Mouse (Mus musculus) neural tube, embryonic 12.5 days (tissue): ENCODE data around the gene Ccdc80. TPM values are rescaled to one million over a fixed set of nuclear protein-coding genes. Genes with fewer than 3 reads are reported as not detected.

Experiments
- ATAC-seq: fragments of 200-750 bp; cut with Nextera tagmentation; 2 replicates; pipeline ENCODE4 v1.8.0; 2017; ENCODE audit warnings: low read depth, mild to moderate bottlenecking, moderate TSS enrichment, moderate library complexity; ENCODE audit not compliant: low FRiP score
- H3K27ac ChIP-seq: fragments of 300-500 bp; sonication (generic); 2 replicates; pipeline ENCODE4 v1.5.1; 2016
- H3K27me3 ChIP-seq: fragments of 300-500 bp; sonication (generic); replicated peaks from 2 replicates; pipeline ENCODE4 v1.6.1; 2016; ENCODE audit warnings: mild to moderate bottlenecking
- H3K36me3 ChIP-seq: fragments of 300-500 bp; sonication (generic); 2 replicates; pipeline ENCODE4 v1.6.1; 2016; ENCODE audit warnings: mild to moderate bottlenecking
- H3K4me1 ChIP-seq: fragments of 300-500 bp; sonication (generic); 2 replicates; pipeline ENCODE4 v1.6.1; 2016
- H3K4me2 ChIP-seq: fragments of 300-500 bp; sonication (generic); replicated peaks from 2 replicates; pipeline ENCODE4 v1.6.1; 2016; ENCODE audit warnings: mild to moderate bottlenecking
- H3K4me3 ChIP-seq: fragments of 300-500 bp; sonication (generic); 2 replicates; pipeline ENCODE4 v1.5.1; 2016
- H3K9ac ChIP-seq: fragments of 300-500 bp; sonication (generic); 2 replicates; pipeline ENCODE4 v1.6.1; 2016; ENCODE audit warnings: mild to moderate bottlenecking
- H3K9me3 ChIP-seq: fragments of 300-500 bp; sonication (generic); 2 replicates; pipeline ENCODE4 v1.6.1; 2016; ENCODE audit warnings: mild to moderate bottlenecking
- WGBS: fragments of 180-500 bp; shearing (Covaris S2); methylation state at CpG from one replicate; pipeline ENCODE4 v1.1.7; 2016; 5-methylcytosine and 5-hydroxymethylcytosine counted together
- polyA plus RNA-seq: library from polyadenylated mRNA; unstranded; fragments of >200 nt; fragmentation: Nextera tagmentation; extraction: Ambion mirVana; gene quantifications from 2 replicates; pipeline ENCODE4 v1.2.1, GENCODE M21; 2016

Gene Ccdc80
- polyA plus RNA-seq, 1 experiment from 2014 or later, result 18.2 TPM

DNA sequence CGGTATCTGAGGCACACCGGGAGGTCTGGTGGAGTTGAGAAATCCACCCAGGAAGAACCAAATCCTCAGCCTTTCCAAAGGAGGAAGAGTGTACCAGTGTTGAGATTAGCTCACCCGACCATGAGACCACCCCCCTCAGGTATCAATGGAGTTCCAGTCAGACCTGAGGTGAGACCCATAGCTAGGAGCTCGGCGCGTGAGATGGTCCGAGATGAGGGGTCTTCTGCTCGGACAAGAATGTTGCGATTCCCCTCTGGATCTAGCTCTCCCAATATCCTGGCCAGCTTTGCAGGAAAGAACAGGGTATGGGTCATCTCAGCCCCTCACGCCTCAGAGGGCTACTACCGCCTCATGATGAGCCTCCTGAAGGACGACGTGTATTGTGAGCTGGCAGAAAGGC lies 1.8 kb downstream of the Ccdc80 start:
- 93% methylated on average over 13 of the region's 13 CpGs for WGBS
- Histone ChIP-seq H3K9ac (no peak overlapping the region), H3K27ac (no peak overlapping the region), H3K4me2 (peak overlapping the region; percentile 56; the same call in 1 of the 2 replicates), H3K27me3 (no peaks in the 10 kb centered on the region), H3K9me3 (no peaks in the 10 kb centered on the region), H3K4me1 (peaks cover 22% of the 10 kb centered on the region; the same call in 1 of the 2 replicates), H3K4me3 (no peak overlapping the region), H3K36me3 (no peaks in the 10 kb centered on the region)
- no peak for ATAC-seq

DNA sequence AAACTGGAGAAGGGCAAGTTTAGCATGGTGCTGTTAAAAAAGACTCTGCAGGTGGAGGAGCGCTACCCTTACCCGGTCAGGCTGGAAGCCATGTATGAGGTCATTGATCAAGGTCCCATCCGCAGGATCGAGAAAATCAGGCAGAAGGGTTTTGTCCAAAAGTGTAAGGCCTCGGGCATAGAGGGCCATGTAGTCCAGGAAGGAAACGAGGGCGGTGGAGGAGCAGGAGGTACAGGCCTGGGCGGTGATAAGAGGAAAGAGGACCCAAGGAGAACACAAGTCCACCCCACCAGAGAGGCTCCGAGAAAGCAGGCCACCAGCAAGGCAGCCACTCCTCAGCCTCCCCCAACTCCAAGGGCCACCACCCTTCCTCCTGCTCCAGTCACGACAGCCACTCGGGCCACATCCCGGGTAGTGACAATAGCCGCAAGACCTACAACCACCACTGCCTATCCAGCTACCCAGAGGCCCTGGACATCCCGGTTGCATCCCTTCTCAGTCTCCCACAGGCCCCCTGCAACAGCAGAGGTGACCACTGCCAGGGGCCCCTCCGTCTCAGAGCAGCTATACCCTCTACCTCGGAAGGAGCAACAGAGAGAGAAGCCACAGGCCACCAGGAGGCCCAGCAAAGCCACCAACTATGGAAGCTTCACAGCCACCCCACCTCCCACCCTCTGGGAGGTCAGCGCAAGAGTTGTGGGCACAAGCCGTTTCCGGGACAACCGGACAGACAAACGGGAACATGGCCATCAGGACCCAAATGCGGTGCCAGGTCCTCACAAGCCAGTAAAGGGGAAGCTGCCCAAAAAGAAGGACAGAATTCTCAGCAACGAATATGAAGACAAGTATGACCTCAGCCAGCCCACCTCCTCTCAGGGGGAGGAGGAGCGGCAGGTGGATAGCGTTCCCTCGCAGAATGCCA lies 2.6 kb downstream of the Ccdc80 start:
- H3K4me2 ChIP-seq, result 0 out of 2 replicates have a peak overlapping the region, but pooled peaks have one; percentile 7

DNA sequence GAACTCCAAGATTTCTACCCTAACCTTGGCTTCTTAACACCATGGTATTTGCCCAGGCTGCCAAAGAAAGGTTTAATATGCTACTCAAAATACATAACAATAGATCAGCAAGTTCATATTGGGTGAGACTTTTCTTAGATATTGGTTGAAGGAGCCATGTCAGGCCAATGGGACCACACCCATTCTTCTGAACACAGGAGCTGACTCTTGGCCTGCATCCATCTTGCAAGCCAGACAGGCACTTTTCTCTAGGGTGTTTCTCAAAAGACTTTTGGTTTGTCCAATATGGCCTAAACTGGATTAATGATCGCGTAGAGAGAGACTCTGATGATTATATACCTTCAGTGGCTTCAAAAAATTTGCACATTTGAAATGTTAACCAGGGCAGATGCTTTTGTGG lies 4.3 kb downstream of the Ccdc80 start:
- Histone ChIP-seq H3K4me2 (no peak overlapping the region), H3K9ac (no peak overlapping the region), H3K4me1 (peaks cover 22% of the 10 kb centered on the region; the same call in 1 of the 2 replicates), H3K36me3 (no peaks in the 10 kb centered on the region), H3K27ac (no peak overlapping the region), H3K27me3 (no peaks in the 10 kb centered on the region), H3K4me3 (no peak overlapping the region), H3K9me3 (no peaks in the 10 kb centered on the region)
- ATAC-seq, result no peak
- WGBS, result 97% methylated on average over 2 of the region's 2 CpGs

More for the DNA sequence above, 2.6 kb downstream of the Ccdc80 start:
- Histone ChIP-seq H3K4me3 (no peak overlapping the region), H3K9me3 (no peaks in the 10 kb centered on the region), H3K4me1 (peaks cover 22% of the 10 kb centered on the region; the same call in 1 of the 2 replicates), H3K9ac (no peak overlapping the region), H3K27ac (no peak overlapping the region), H3K27me3 (no peaks in the 10 kb centered on the region), H3K36me3 (no peaks in the 10 kb centered on the region)
- no peak for ATAC-seq
- 89% methylated on average over 26 of the region's 26 CpGs for WGBS

DNA sequence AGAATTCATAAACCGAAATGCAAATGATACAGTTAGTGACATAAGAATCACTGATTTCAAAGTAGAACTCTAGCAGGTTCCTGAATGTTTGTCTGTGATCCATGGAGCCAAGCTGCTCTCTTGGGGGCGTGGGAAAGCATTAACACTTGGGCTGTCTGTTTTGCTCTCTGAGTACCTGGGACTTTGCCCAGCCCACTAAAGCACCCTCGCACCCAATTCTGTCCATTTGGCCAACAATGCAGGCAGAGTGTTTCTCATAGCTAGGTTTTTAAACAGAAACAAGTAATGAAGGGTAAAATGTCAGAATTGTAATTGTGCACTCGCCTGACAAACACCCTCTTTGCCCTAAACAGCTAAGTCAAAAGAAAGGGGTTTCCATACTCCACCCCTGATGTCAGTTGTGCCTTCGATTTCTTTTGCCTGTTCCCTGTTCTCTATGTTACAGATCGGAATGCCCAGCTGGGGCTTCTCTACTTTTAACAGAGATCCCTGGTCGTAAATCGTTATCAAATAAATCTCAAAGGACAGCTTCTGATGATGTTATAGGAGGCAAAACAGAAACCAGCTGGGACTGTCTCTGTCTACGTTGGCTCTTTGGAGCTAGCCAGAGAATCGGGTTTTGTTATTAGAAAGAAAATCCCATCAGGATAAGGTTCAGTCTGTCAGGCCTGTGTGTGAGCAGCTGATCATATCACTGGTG lies 5.1 kb downstream of the Ccdc80 start:
- no peak overlapping the region for H3K4me3 ChIP-seq
- peak overlapping the region; percentile 27; the same call in 1 of the 2 replicates for H3K4me2 ChIP-seq
- 47% methylated on average over 10 of the region's 10 CpGs for WGBS
- no peaks in the 10 kb centered on the region for H3K27me3 ChIP-seq
- no peaks in the 10 kb centered on the region for H3K9me3 ChIP-seq
- ATAC-seq, result peak; percentile 56
- no peak overlapping the region for H3K27ac ChIP-seq
- no peaks in the 10 kb centered on the region for H3K36me3 ChIP-seq
- peaks cover 22% of the 10 kb centered on the region; the same call in 1 of the 2 replicates for H3K4me1 ChIP-seq
- no peak overlapping the region for H3K9ac ChIP-seq

DNA sequence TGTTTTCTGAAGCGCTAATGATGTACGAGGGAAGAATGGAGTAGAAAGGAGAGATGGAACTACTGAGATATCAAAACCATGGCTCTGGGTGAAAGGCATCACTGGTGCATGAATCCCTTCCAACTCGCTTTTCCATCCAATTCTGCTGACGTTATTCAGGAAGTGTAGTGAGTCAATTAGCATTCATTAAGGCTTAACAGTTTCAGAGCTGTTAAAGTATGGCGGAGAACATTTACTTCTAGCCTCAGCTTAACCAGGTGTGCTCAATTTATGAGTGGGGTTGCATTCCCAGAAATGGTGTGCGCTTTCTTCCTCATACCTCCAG lies 5.6 kb downstream of the Ccdc80 start:
- ATAC-seq, result peak; percentile 9; the same call in 1 of the 2 replicates
- no peak overlapping the region for H3K9ac ChIP-seq
- no peaks in the 10 kb centered on the region for H3K27me3 ChIP-seq
- H3K4me3 ChIP-seq, result no peak overlapping the region
- H3K4me1 ChIP-seq, result peaks cover 22% of the 10 kb centered on the region; the same call in 1 of the 2 replicates
- no peaks in the 10 kb centered on the region for H3K36me3 ChIP-seq
- WGBS, result 63% methylated on average over 6 of the region's 6 CpGs
- H3K27ac ChIP-seq, result no peak overlapping the region
- H3K9me3 ChIP-seq, result no peaks in the 10 kb centered on the region
- peak overlapping the region; percentile 27; the same call in 1 of the 2 replicates for H3K4me2 ChIP-seq

DNA sequence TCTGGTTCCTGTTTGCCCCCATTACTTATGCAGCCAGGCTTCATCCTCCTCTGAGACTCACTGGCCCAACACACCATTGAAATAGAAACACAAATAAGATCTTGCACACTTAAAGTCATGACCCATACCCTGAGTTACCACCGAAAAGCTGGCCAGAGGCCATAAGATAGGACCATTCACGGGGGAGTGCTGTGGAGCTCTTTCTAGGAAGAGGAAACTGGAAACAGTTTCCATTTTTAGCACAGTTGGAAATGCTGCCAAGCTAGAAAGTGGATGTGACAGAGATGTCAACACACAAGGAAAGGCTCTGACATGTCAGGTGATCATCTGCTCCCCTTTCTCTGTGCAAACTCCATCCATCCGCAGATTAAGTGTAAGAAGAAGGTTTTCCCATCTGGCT lies 7.7 kb downstream of the Ccdc80 start:
- H3K4me3 ChIP-seq, result no peak overlapping the region
- H3K9ac ChIP-seq, result no peak overlapping the region
- H3K27ac ChIP-seq, result no peak overlapping the region
- no peaks in the 10 kb centered on the region for H3K9me3 ChIP-seq
- no peaks in the 10 kb centered on the region for H3K36me3 ChIP-seq
- WGBS, result 82% methylated on average over 3 of the region's 3 CpGs
- peaks cover 12% of the 10 kb centered on the region; the same call in 1 of the 2 replicates for H3K4me1 ChIP-seq
- no peak for ATAC-seq
- no peak overlapping the region for H3K4me2 ChIP-seq
- no peaks in the 10 kb centered on the region for H3K27me3 ChIP-seq

DNA sequence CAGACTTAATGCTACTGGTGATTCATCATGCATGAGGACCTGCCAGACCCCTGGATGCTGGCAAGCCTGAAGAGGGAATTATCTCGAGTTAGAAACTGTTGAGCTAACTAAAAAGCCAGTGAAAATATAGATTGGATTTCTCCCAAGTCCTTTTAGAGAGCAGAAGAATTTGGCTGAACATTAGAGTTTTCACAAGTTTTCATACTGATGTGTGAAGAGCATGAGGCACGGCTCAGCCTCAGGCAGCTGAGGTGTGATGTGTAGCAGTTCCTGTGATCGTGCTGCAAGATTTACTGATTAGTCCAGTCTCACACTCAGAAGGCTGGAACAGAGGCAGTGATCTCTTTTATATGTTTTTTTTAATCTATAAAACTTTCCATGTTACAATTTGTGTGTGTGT lies 11.8 kb downstream of the Ccdc80 start:
- ATAC-seq, result no peak
- no peak overlapping the region for H3K27ac ChIP-seq
- no peak overlapping the region for H3K4me3 ChIP-seq
- H3K4me1 ChIP-seq, result no peaks in the 10 kb centered on the region
- H3K9me3 ChIP-seq, result no peaks in the 10 kb centered on the region
- no peak overlapping the region for H3K4me2 ChIP-seq
- 83% methylated on average over 3 of the region's 3 CpGs for WGBS
- H3K27me3 ChIP-seq, result no peaks in the 10 kb centered on the region
- no peaks in the 10 kb centered on the region for H3K36me3 ChIP-seq
- H3K9ac ChIP-seq, result no peak overlapping the region

DNA sequence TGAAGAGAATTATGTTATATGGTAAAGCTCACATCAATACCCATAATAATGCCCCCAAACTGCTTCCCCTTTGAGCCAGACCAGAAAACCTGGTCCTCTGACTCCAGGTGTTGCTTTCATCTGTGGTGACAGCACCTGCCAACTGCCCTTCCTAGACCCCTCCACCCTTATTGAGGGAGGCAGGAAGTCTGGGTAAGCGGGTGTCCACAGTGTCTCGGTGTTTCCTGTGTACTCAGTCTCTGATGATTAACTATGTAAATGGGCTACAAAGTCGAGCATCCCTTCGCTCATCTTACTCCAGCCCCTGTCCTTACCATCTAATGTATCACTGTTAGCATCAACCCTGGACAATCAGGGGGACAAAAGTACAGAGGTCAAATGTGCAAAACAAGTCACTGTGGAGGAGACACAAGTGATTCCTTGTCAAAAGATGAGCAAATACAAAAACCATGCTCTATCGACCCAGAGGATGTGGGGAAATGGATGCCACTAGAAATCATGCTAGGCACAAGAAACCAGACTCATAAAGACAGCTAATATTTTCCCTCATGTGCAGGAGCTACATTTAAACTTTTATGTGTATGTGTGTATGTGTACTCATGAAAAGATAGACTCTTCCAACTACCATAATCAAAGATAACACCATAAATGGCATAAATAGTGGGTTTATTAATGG lies 15.1 kb downstream of the Ccdc80 start:
- WGBS, result 73% methylated on average over 5 of the region's 5 CpGs
- H3K36me3 ChIP-seq, result no peaks in the 10 kb centered on the region
- H3K4me1 ChIP-seq, result no peaks in the 10 kb centered on the region
- no peak overlapping the region for H3K4me2 ChIP-seq
- H3K9me3 ChIP-seq, result no peaks in the 10 kb centered on the region
- no peaks in the 10 kb centered on the region for H3K27me3 ChIP-seq
- H3K27ac ChIP-seq, result no peak overlapping the region
- H3K9ac ChIP-seq, result no peak overlapping the region
- ATAC-seq, result no peak
- no peak overlapping the region for H3K4me3 ChIP-seq

DNA sequence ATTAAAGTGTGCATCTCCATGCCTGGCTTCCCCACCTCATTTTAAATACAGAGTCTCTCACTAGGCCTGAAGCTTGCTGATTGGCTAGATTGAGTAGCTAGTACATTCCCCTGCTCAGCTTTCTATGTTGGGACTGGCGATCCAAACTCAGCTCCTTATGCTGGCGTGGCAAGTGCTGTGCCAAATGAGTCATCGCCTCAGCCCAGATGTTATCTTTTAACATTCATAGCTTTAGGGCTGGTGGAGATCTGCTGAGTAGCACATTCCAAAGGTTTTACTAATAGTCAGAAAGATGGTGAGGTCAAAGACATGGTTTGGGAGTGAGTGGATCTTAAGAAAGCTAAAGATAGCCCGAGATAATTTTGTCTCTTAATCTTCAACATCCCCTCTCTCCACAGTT lies 17.3 kb downstream of the Ccdc80 start:
- H3K9me3 ChIP-seq, result no peaks in the 10 kb centered on the region
- no peaks in the 10 kb centered on the region for H3K27me3 ChIP-seq
- H3K27ac ChIP-seq, result no peak overlapping the region
- no peaks in the 10 kb centered on the region for H3K36me3 ChIP-seq
- no peak overlapping the region for H3K4me3 ChIP-seq
- H3K9ac ChIP-seq, result no peak overlapping the region
- 78% methylated on average over 4 of the region's 4 CpGs for WGBS
- no peak overlapping the region for H3K4me2 ChIP-seq
- no peak for ATAC-seq
- H3K4me1 ChIP-seq, result no peaks in the 10 kb centered on the region

DNA sequence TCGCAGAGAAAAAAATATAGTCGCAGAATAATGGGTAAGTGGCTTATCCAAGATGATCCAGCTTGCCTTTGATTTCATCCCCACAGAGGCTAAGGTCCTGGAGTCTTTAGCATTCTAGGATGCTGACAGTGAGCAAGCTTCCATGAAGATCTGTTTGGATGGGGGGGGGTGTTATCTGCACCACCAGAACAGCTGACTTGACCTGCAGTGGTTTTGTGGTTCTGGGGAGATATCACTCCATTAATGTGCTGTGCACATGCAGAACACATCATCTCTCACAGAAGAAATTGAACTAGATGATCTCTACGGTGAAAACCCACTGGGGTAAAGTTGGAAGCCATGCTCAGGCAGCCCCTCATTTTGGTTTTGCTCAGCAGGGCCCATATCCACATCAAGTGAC lies 24.0 kb downstream of the Ccdc80 start:
- Histone ChIP-seq H3K4me2 (no peak overlapping the region), H3K9me3 (no peaks in the 10 kb centered on the region), H3K36me3 (no peaks in the 10 kb centered on the region), H3K27ac (no peak overlapping the region), H3K27me3 (no peaks in the 10 kb centered on the region), H3K4me1 (no peaks in the 10 kb centered on the region), H3K9ac (no peak overlapping the region), H3K4me3 (no peak overlapping the region)
- no peak for ATAC-seq
- WGBS, result 95% methylated on average over 3 of the region's 3 CpGs

DNA sequence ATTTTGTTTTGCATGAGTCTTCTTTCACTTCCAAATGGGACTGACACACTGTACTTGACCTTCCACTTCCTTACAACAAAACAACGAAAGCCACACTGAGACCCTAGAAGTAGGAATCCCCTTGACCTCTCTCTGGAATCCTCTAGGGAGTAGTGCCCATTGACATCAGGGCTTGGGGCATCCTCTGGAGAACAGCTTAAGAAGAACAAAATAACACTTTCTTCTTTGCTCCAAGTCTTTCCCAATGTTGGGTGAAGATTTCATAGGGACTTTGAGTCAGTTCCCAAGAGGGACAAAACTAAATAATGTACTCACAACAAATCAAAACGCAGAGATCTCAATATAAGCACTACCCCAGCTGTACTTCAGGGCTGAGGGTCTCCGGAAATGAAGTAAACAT lies 25.6 kb downstream of the Ccdc80 start:
- H3K27me3 ChIP-seq, result no peaks in the 10 kb centered on the region
- H3K4me1 ChIP-seq, result no peaks in the 10 kb centered on the region
- no peak overlapping the region for H3K27ac ChIP-seq
- ATAC-seq, result no peak
- 84% methylated on average over 3 of the region's 3 CpGs for WGBS
- no peaks in the 10 kb centered on the region for H3K9me3 ChIP-seq
- H3K4me3 ChIP-seq, result no peak overlapping the region
- no peaks in the 10 kb centered on the region for H3K36me3 ChIP-seq
- H3K4me2 ChIP-seq, result no peak overlapping the region
- no peak overlapping the region for H3K9ac ChIP-seq

DNA sequence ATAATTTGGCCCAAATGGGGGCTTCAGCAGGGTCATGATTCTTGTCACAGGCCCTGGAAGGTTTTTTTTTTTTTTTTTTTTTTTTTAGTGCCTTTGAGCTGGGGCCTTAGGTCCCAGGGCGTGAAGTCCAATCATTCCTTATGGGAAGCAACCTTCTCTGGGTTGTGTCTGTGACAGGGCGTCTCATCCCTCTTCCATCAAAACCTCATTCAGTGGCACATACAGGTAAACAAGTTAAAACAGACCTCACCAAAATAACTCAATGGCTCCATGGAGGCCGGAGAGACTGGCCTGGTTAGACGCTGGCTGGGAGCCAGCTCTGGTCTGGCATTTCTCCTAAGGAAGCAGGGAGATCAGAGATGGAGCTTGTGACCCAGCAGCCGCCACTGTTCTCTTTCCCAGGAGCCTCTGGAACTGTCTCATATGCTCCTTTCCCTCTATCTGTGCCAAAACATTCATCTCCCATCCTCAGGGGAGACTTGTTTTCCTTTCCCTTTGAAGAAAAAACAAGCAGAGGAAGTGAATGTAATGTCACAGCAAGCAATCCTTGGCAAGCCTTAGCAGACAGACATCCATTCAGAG lies 27.7 kb downstream of the Ccdc80 start:
- ATAC-seq, result no peak
- no peak overlapping the region for H3K4me2 ChIP-seq
- no peaks in the 10 kb centered on the region for H3K27me3 ChIP-seq

More for the DNA sequence above, 27.7 kb downstream of the Ccdc80 start:
- Histone ChIP-seq H3K27ac (no peak overlapping the region), H3K9me3 (no peaks in the 10 kb centered on the region), H3K4me1 (no peaks in the 10 kb centered on the region), H3K4me3 (no peak overlapping the region), H3K9ac (no peak overlapping the region), H3K36me3 (no peaks in the 10 kb centered on the region)
- 79% methylated on average over 5 of the region's 5 CpGs for WGBS
